Mouse (Mus musculus) thymus, adult 2 months (tissue): ENCODE measurements around the gene Gapdh.

ENCODE experiments used
- CTCF ChIP-seq: fragments of 200-500 bp; IDR thresholded peaks from 2 replicates; pipeline ENCODE4 v1.5.1; 2012; ENCODE audit warnings: mild to moderate bottlenecking, control low read depth, low read length, moderate library complexity, borderline replicate concordance; ENCODE audit not compliant: control insufficient read depth, poor library complexity, insufficient read depth; ENCODE audit errors: extremely low read depth
- POLR2A ChIP-seq: fragments of 200-500 bp; IDR thresholded peaks from 2 replicates; pipeline ENCODE4 v1.6.1; 2012; ENCODE audit warnings: mild to moderate bottlenecking, low read length, control low read depth, moderate library complexity; ENCODE audit not compliant: control insufficient read depth, poor library complexity, insufficient read depth; ENCODE audit errors: extremely low read depth

GRCm38 (mm10) chr6:125197166-125197565, 30.9 kb upstream of the Gapdh start:
- TF ChIP-seq CTCF (no peak), POLR2A (no peak)
